Mouse (Mus musculus): ENCODE measurements around the gene Olfr1233. TPM values are rescaled to one million over a fixed set of nuclear protein-coding genes. Genes with fewer than 3 reads are reported as not detected.

The Olfr1233 gene
- not detected in 2 replicates for polyA plus RNA-seq (2014; fragmentation: Nextera tagmentation; extraction: Ambion mirVana)

GRCm38 (mm10) chr2:89342298-89342697 lies at the start of gene Olfr1233:
Gene Olfr1233, minus strand, starts transcription at chr2:89342398.
- ATAC-seq (ENCODE audit: low FRiP score) (no peak), DNase-seq (ENCODE audit: low spot score) (no peak)
- Histone ChIP-seq H3K9me3 (ENCODE audit: control insufficient read depth, low read length) (no peaks in the 10 kb centered on the region), H3K27ac (no peak within 1 kb of the TSS), H3K36me3 (replicated peaks; ENCODE audit: control insufficient read depth, insufficient read depth) (no peaks in the 10 kb centered on the region), H3K4me2 (replicated peaks) (no peak within 1 kb of the TSS), H3K9ac (no peak within 1 kb of the TSS), H3K4me1 (replicated peaks; ENCODE audit: control insufficient read depth, insufficient read depth, low read length) (no peaks in the 10 kb centered on the region), H3K4me3 (replicated peaks; ENCODE audit: low read length) (no peak within 1 kb of the TSS), H3K27me3 (ENCODE audit: control insufficient read depth, insufficient read depth, low read length) (no peaks in the 10 kb centered on the region)

GRCm38 (mm10) chr2:89364765-89365164 lies 22.6 kb upstream of the Olfr1233 start, which contains the start of gene Olfr1234:
Gene Olfr1234, minus strand, starts transcription at chr2:89364865.
- Histone ChIP-seq H3K4me2 (replicated peaks) (no peak within 1 kb of the TSS), H3K9me3 (ENCODE audit: control insufficient read depth, low read length) (no peaks in the 10 kb centered on the region), H3K36me3 (replicated peaks; ENCODE audit: control insufficient read depth, insufficient read depth) (no peaks in the 10 kb centered on the region), H3K9ac (no peak within 1 kb of the TSS), H3K4me3 (replicated peaks; ENCODE audit: low read length) (no peak within 1 kb of the TSS), H3K27me3 (ENCODE audit: control insufficient read depth, insufficient read depth, low read length) (no peaks in the 10 kb centered on the region), H3K27ac (no peak within 1 kb of the TSS), H3K4me1 (replicated peaks; ENCODE audit: control insufficient read depth, insufficient read depth, low read length) (no peaks in the 10 kb centered on the region)
- 90% methylated on average over 4 of the region's 4 CpGs for whole genome bisulfite sequencing
- ATAC-seq (ENCODE audit: low FRiP score) = no peak
- DNase-seq (ENCODE audit: low spot score) = no peak

GRCm38 (mm10) chr2:89329575-89329974 lies 12.6 kb downstream of the Olfr1233 start, which contains the start of gene Olfr1232:
Gene Olfr1232, minus strand, starts transcription at chr2:89329675.
- H3K4me1 ChIP-seq (replicated peaks; ENCODE audit: control insufficient read depth, insufficient read depth, low read length) = no peaks in the 10 kb centered on the region
- no peaks in the 10 kb centered on the region for H3K36me3 ChIP-seq (replicated peaks; ENCODE audit: control insufficient read depth, insufficient read depth)
- DNase-seq (ENCODE audit: low spot score) (no peak), ATAC-seq (ENCODE audit: low FRiP score) (no peak)
- no peak within 1 kb of the TSS for H3K4me3 ChIP-seq (replicated peaks; ENCODE audit: low read length)
- no peaks in the 10 kb centered on the region for H3K27me3 ChIP-seq (ENCODE audit: control insufficient read depth, insufficient read depth, low read length)
- no peaks in the 10 kb centered on the region for H3K9me3 ChIP-seq (ENCODE audit: control insufficient read depth, low read length)
- no peak within 1 kb of the TSS for H3K27ac ChIP-seq
- H3K9ac ChIP-seq = no peak within 1 kb of the TSS
- no peak within 1 kb of the TSS for H3K4me2 ChIP-seq (replicated peaks)

GRCm38 (mm10) chr2:89306974-89307373 lies 35.2 kb downstream of the Olfr1233 start, which contains the start of gene Olfr1231:
Gene Olfr1231, minus strand, starts transcription at chr2:89307074.
- DNase-seq (ENCODE audit: low spot score) = no peak
- H3K27ac ChIP-seq = no peak within 1 kb of the TSS
- ATAC-seq (ENCODE audit: low FRiP score) = no peak
- H3K9me3 ChIP-seq (ENCODE audit: control insufficient read depth, low read length) = no peaks in the 10 kb centered on the region
- no peaks in the 10 kb centered on the region for H3K4me1 ChIP-seq (replicated peaks; ENCODE audit: control insufficient read depth, insufficient read depth, low read length)
- H3K4me3 ChIP-seq (replicated peaks; ENCODE audit: low read length) = no peak within 1 kb of the TSS
- no peak within 1 kb of the TSS for H3K9ac ChIP-seq
- H3K36me3 ChIP-seq (replicated peaks; ENCODE audit: control insufficient read depth, insufficient read depth) = no peaks in the 10 kb centered on the region
- no peak within 1 kb of the TSS for H3K4me2 ChIP-seq (replicated peaks)
- WGBS = 81% methylated on average over 2 of the region's 2 CpGs
- no peaks in the 10 kb centered on the region for H3K27me3 ChIP-seq (ENCODE audit: control insufficient read depth, insufficient read depth, low read length)

GRCm38 (mm10) chr2:89297168-89297567 lies 45.0 kb downstream of the Olfr1233 start, which contains the start of gene Olfr1230:
Gene Olfr1230, minus strand, starts transcription at chr2:89297268.
- 98% methylated on average over 1 of the region's 1 CpGs for WGBS
- Histone ChIP-seq H3K27me3 (ENCODE audit: control insufficient read depth, insufficient read depth, low read length) (no peaks in the 10 kb centered on the region), H3K9ac (no peak within 1 kb of the TSS), H3K4me2 (replicated peaks) (no peak within 1 kb of the TSS), H3K4me3 (replicated peaks; ENCODE audit: low read length) (no peak within 1 kb of the TSS), H3K9me3 (ENCODE audit: control insufficient read depth, low read length) (no peaks in the 10 kb centered on the region), H3K4me1 (replicated peaks; ENCODE audit: control insufficient read depth, insufficient read depth, low read length) (no peaks in the 10 kb centered on the region), H3K36me3 (replicated peaks; ENCODE audit: control insufficient read depth, insufficient read depth) (no peaks in the 10 kb centered on the region), H3K27ac (no peak within 1 kb of the TSS)
- no peak for ATAC-seq (ENCODE audit: low FRiP score)
- no peak for DNase-seq (ENCODE audit: low spot score)

- Histone ChIP-seq H3K4me1 (replicated peaks; ENCODE audit: control insufficient read depth, insufficient read depth, low read length) (no peaks in the 10 kb centered on the region), H3K9ac (no peak within 1 kb of the TSS), H3K27ac (no peak within 1 kb of the TSS), H3K4me2 (replicated peaks) (no peak within 1 kb of the TSS), H3K27me3 (ENCODE audit: control insufficient read depth, insufficient read depth, low read length) (no peaks in the 10 kb centered on the region), H3K9me3 (ENCODE audit: control insufficient read depth, low read length) (no peaks in the 10 kb centered on the region), H3K4me3 (replicated peaks; ENCODE audit: low read length) (no peak within 1 kb of the TSS), H3K36me3 (replicated peaks; ENCODE audit: control insufficient read depth, insufficient read depth) (no peaks in the 10 kb centered on the region)
- no peak for DNase-seq (ENCODE audit: low spot score)
- WGBS = 81% methylated on average over 2 of the region's 2 CpGs
- no peak for ATAC-seq (ENCODE audit: low FRiP score)
Observed at GRCm38 (mm10) chr2:89287914-89288313, 54.3 kb downstream of the Olfr1233 start, which contains the start of gene Olfr1229. Gene Olfr1229, minus strand, starts transcription at chr2:89288014.

Other genes starting within 250 kb of the Olfr1233 start
- not detected in 2 replicates for gene Olfr1220, start 235.6 kb downstream of the Olfr1233 start, polyA plus RNA-seq (2014; fragmentation: Nextera tagmentation; extraction: Ambion mirVana)
- gene Olfr1221, start 225.1 kb downstream of the Olfr1233 start, polyA plus RNA-seq (2014; fragmentation: Nextera tagmentation; extraction: Ambion mirVana) = not detected in 2 replicates
- not detected in 2 replicates for gene Olfr1222, start 209.3 kb downstream of the Olfr1233 start, polyA plus RNA-seq (2014; fragmentation: Nextera tagmentation; extraction: Ambion mirVana)
- not detected in 2 replicates for gene Olfr1223, start 190.8 kb downstream of the Olfr1233 start, polyA plus RNA-seq (2014; fragmentation: Nextera tagmentation; extraction: Ambion mirVana)
- not detected in 2 replicates for gene Olfr1224-ps1, start 178.3 kb downstream of the Olfr1233 start, polyA plus RNA-seq (2014; fragmentation: Nextera tagmentation; extraction: Ambion mirVana)
- not detected in 2 replicates for gene Olfr1225, start 167.7 kb downstream of the Olfr1233 start, polyA plus RNA-seq (2014; fragmentation: Nextera tagmentation; extraction: Ambion mirVana)
- gene Olfr1226, start 142.3 kb downstream of the Olfr1233 start, polyA plus RNA-seq (2014; fragmentation: Nextera tagmentation; extraction: Ambion mirVana) = not detected in 2 replicates
- gene Olfr1228, start 88.3 kb downstream of the Olfr1233 start, polyA plus RNA-seq (2014; fragmentation: Nextera tagmentation; extraction: Ambion mirVana) = not detected in 2 replicates
- gene Olfr1229, start 54.4 kb downstream of the Olfr1233 start, polyA plus RNA-seq (2014; fragmentation: Nextera tagmentation; extraction: Ambion mirVana) = not detected in 2 replicates
- not detected in 2 replicates for gene Olfr1230, start 45.1 kb downstream of the Olfr1233 start, polyA plus RNA-seq (2014; fragmentation: Nextera tagmentation; extraction: Ambion mirVana)
- not detected in 2 replicates for gene Olfr1231, start 35.3 kb downstream of the Olfr1233 start, polyA plus RNA-seq (2014; fragmentation: Nextera tagmentation; extraction: Ambion mirVana)
- not detected in 2 replicates for gene Olfr1232, start 12.7 kb downstream of the Olfr1233 start, polyA plus RNA-seq (2014; fragmentation: Nextera tagmentation; extraction: Ambion mirVana)
- gene Olfr1234, start 22.5 kb upstream of the Olfr1233 start, polyA plus RNA-seq (2014; fragmentation: Nextera tagmentation; extraction: Ambion mirVana) = not detected in 2 replicates
- gene Olfr1238, start 67.3 kb upstream of the Olfr1233 start, polyA plus RNA-seq (2014; fragmentation: Nextera tagmentation; extraction: Ambion mirVana) = not detected in 2 replicates
- gene Olfr1239, start 78.0 kb upstream of the Olfr1233 start, polyA plus RNA-seq (2014; fragmentation: Nextera tagmentation; extraction: Ambion mirVana) = not detected in 2 replicates
- gene Olfr1240, start 100.6 kb upstream of the Olfr1233 start, polyA plus RNA-seq (2014; fragmentation: Nextera tagmentation; extraction: Ambion mirVana) = not detected in 2 replicates
- not detected in 2 replicates for gene Olfr1241, start 144.7 kb upstream of the Olfr1233 start, polyA plus RNA-seq (2014; fragmentation: Nextera tagmentation; extraction: Ambion mirVana)
- not detected in 2 replicates for gene Olfr1242, start 155.9 kb upstream of the Olfr1233 start, polyA plus RNA-seq (2014; fragmentation: Nextera tagmentation; extraction: Ambion mirVana)
- gene Olfr1243, start 189.1 kb upstream of the Olfr1233 start, polyA plus RNA-seq (2014; fragmentation: Nextera tagmentation; extraction: Ambion mirVana) = not detected in 2 replicates
- not detected in 2 replicates for gene Olfr1245, start 236.0 kb upstream of the Olfr1233 start, polyA plus RNA-seq (2014; fragmentation: Nextera tagmentation; extraction: Ambion mirVana)